Mouse (Mus musculus): Measurements from ENCODE around the gene Tmcc3.

Gene Tmcc3

DNA sequence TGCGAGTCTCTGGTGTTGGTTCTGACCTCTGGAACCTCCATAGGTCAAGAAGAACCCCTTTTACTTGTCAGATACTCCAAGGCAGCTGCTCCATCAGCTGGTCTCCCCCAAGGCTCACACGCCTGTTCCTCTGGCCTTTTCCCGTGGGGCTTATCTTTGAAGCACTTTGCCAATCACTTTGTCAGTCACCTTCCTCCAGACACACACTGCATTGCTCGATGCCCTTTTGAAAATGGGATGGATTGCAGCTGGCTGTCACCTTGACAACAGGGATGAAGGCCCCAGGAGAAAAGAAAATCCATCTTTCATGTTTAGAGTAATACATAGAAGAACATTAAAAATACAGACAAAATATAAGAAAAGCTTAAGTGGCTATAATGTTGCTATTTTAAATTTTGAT, 65.2 kb downstream of the Tmcc3 start:
- DNase-seq: no peak

DNA sequence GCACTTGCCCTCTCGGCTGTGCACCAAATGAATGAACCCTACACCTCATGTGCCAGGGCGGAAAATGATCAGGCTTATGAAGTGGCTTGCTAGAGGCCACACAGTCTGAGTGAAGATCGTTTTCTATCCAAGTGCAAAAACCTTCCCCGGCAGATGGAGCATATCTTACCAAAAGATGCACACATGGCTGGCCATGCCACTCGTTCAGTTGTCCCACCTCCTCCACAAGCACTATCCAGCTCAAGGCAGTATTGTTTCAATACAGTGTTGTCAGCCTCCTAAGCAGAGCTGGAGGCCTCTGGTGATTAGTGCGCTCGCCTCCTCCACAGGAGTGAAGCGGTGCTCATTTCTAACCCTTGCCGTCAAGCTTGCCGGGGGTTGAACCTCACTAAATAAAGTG, 66.1 kb downstream of the Tmcc3 start:
- no peak for DNase-seq

- DNase-seq: peak; percentile 93
Measured at GRCm38 (mm10) chr10:94378383-94378782, 66.6 kb downstream of the Tmcc3 start.

- no peak for DNase-seq
Measured at GRCm38 (mm10) chr10:94380082-94380481, 68.3 kb downstream of the Tmcc3 start.

DNA sequence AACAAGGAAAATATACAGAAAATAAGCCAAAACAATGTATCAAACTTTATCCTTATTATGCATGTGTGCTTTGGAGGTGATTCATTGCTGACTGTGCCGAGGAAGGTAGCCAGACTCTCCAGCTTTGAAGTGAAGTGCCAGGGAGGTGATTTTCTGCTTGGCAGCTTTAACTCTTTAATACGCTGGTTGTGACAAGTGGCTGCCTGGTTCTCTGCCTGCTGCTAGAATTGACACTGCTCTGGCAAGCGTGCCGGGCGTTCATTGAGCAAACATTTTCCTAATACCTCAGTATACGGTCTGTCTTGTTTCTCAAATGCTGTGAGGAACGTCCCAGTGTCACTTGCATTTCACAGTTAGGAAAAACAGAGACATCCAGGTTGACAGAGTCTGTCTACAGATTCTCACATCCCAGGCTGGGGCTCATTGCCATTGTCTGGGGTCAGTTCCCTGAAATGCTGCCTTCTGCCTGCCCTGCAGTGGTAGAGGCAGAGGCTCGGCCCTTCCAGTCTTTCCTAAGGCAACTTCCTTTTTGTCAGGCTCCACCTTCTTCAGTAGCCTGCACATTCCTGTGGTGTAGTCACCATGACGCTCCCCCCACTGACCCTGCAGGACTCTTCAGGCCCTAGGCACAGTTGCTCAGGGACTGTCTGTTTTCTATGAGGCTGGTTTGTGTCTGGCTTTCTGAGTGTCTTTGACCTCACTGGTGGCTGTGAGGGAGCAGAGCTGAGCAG, 69.1 kb downstream of the Tmcc3 start:
- peak; percentile 73 for DNase-seq

DNA sequence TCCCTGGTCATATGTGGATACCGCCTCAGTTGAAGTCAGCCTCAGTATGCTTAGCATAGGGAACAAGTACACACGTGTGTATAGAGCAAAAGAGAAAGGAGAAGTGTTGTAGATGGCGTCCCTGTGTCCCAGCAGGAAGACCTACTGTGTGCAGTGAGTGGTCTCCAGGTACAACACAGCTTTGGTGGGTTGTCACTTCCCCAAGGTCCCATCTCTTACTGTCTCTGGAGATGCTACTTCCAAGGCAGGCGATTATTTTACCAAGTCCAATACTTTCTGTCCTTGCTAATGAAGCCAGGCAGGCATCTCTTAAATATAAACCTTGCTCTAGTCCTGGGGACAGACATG, 69.6 kb downstream of the Tmcc3 start:
- no peak for DNase-seq

- DNase-seq: no peak
Measured at GRCm38 (mm10) chr10:94382618-94383017, 70.9 kb downstream of the Tmcc3 start.

- no peak for DNase-seq
Measured at GRCm38 (mm10) chr10:94383565-94383964, 71.8 kb downstream of the Tmcc3 start.

GRCm38 (mm10) chr10:94389219-94389618, 77.5 kb downstream of the Tmcc3 start:
- DNase-seq: no peak

- DNase-seq: peak; percentile 44
Measured at GRCm38 (mm10) chr10:94391049-94391448, 79.3 kb downstream of the Tmcc3 start.

- no peak for DNase-seq
Measured at GRCm38 (mm10) chr10:94394286-94394685, 82.5 kb downstream of the Tmcc3 start.

- DNase-seq: peak; percentile 69
Measured at GRCm38 (mm10) chr10:94397833-94398596, 86.3 kb downstream of the Tmcc3 start.

- peak; percentile 54 for DNase-seq
Measured at GRCm38 (mm10) chr10:94400895-94401294, 89.1 kb downstream of the Tmcc3 start.

- peak; percentile 73 for DNase-seq
Measured at GRCm38 (mm10) chr10:94405456-94405855, 93.7 kb downstream of the Tmcc3 start.

DNA sequence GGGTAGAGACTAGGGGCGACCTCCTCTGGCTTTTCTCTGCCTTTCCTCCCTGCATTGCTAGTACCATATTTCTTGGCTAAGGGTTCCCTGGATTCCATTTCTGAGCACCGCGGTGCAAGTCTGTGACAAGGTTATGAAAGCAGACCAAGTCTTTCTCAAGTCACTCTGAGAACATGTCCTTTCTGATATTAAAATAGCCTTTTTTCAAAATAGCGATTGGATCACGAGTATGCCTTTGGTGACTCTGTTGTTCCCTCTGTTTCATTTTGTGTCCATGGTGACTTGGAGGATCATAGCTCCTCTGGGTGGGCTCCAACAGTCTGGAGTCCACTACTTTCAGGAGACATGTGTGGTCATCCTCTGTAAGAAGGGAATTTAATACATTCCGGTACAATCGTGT, 95.1 kb downstream of the Tmcc3 start:
- peak; percentile 59 for DNase-seq

- DNase-seq: peak; percentile 92
Measured at GRCm38 (mm10) chr10:94408356-94409146, 96.8 kb downstream of the Tmcc3 start.

DNA sequence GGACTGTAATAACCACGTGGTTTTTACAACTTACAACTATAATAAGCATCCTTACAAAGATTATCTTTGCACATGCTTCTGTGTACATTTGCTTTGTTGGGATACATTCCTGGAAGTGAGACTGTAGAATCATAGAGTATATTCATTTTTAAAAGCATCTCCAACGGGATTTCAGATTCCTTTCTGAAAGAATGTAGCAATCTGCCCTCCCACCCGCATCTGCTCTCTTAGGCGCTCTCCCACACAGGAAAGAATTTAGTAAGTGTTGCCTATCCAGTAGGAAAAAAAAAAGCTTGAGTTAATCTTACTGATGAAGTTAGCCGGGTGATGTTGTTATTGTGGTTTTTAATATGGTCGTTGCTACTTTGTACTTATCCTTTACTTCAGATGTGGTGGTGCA, 97.9 kb downstream of the Tmcc3 start:
- no peak for DNase-seq

GRCm38 (mm10) chr10:94411594-94411993, 99.8 kb downstream of the Tmcc3 start:
- DNase-seq: peak; percentile 41

GRCm38 (mm10) chr10:94413770-94414651, 102.3 kb downstream of the Tmcc3 start:
- no peak for DNase-seq

DNA sequence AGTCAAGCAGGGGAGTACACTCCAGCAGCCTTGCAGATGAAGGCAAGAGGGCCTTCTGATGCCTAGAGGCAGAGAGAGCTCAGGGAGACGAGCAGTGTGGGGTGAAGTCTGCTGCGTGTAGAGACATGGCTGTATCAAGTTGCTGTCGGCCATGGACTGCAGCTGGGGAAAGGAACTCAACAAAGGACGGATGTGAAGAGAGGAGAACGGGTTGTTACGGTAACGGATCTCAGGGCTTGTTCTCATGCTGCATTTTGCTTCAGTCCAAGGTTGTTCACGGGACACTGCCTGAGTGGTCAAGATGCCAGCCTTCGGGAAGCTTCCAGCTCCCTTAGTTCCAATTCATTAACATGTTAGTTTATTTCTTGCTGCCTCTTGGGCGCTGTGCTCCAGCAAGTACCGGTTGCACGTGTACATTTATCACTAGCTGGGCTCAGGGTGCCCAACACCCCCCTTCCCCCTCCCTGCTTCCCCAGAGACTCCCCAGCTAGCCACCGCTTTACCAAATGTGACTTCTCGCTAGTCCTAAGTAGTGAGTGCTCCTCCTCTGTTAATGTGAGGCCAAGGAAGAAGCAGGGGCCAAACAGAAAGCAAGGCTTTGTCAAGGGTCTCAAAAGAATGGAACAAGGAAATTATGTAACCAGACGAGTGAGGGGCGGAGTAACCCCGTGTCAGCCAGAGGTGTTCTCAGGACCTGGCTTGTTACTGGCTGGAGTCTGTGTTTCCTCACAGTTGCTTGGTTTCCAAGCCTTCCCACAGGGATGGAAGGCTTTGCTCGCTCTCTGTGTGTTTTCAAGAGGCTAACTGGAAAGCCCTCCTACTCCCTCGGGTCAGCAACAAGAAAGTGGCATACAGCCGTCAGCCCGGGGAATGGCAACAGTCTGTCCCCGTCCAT, 104.4 kb downstream of the Tmcc3 start:
- peak; percentile 83 for DNase-seq

DNA sequence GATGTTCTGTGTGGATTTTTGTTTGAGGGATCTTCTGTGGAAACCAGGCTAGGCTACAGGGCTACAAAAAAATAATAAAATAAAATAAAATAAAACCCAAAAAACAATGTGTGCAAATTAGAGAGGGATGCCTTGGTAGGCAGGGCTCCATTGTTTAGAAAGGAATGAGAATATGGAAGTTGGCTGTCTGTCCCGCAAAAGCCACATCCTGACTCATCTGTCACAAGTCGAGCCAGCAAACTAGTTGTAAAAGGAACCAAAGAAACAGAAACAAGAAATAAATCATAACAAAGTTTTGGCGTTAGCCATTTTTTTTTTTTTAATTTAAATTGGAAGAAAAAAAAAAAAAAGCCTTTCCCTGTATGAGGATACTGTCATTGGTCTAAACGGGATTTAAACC, 105.9 kb downstream of the Tmcc3 start:
- DNase-seq: peak; percentile 58

All from lung, postnatal 36 days (tissue).